Mouse (Mus musculus) testis, adult 2 months (tissue): ENCODE data around the gene Ttc25.

Experiments used
- CTCF ChIP-seq: fragments of 200-500 bp; IDR thresholded peaks from 2 replicates; pipeline ENCODE4 v1.5.1; 2012; ENCODE audit warnings: low read depth, mild to moderate bottlenecking, inconsistent platforms, low read length, moderate library complexity; ENCODE audit not compliant: control insufficient read depth, insufficient read depth, insufficient replicate concordance
- POLR2A ChIP-seq: fragments of 200-500 bp; IDR thresholded peaks from 2 replicates; pipeline ENCODE4 v1.6.1; 2012; ENCODE audit warnings: low read depth, mild to moderate bottlenecking, inconsistent platforms, low read length, moderate library complexity; ENCODE audit not compliant: control insufficient read depth

DNA sequence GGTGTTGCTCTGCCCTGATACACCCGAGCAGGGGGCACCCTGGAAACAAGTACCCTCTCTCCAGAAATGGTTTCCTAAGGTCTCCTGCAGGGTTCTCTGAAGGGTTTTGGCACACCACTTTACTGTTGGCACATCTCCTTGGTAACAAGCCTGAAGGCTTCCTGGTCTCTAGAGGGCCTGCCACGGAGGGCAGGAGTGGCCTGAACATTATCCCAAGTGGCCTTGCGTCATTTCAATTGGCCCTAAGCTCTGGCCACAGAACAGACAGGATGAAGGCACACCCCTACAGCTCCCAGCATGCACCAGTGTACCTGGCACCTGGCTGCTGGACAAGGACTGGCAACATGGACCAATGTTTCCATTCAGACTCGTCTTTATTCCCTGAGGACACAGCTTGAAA, 7.4 kb downstream of the Ttc25 start:
- TF ChIP-seq CTCF (no peak), POLR2A (no peak)
